Mouse (Mus musculus): Measurements from ENCODE around the gene Olfr131. TPM values are rescaled to one million over a fixed set of nuclear protein-coding genes. Genes with fewer than 3 reads are reported as not detected.
"Not testable (repeated sequence)": the region's sequence is repeated elsewhere in the genome, so short reads cannot be mapped to it uniquely, and the experiment has no call there.

The Olfr131 gene
- total RNA-seq (2021): not detected
- long read RNA-seq, experiment 1: 0 reads
- long read RNA-seq, experiment 2: 0 reads

DNA sequence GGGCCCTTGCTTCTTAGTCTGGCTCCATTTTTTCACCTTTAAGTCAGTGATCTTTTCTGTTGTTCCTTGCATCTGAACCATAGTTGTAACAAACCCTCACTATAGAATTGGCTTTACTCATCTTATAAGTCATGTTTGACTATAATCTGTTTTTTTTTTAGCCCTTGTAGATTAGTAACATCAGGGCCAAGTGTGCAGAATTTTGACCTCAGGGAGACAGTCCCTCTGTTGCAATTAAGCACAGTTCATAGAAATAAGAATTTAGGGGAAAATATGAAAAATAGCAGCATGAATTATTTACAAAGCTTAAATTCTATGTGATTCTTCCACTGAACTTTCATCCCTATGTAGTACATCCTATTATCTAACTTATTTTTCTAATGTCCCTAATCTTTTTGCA is at the start of gene Olfr131:
Gene Olfr131 (minus strand): TSS at position 101 of the 400 bp plus-strand sequence.
- intact Hi-C loops (cut with DNase I; ENCODE audit: low total_unique reads): no loop called here
- DNase-seq: no peak

- intact Hi-C loops (cut with DNase I; ENCODE audit: low total_unique reads): no loop called here
- no peak for DNase-seq
These were observed 45.9 kb upstream of the Olfr131 start, which contains the start of gene Olfr132 for GRCm38 (mm10) chr17:38134426-38134825. Olfr132 (minus strand) TSS chr17:38134526.

- intact Hi-C loops (cut with DNase I; ENCODE audit: low total_unique reads); DNase-seq: not testable (repeated sequence)
These were observed 36.9 kb upstream of the Olfr131 start for GRCm38 (mm10) chr17:38125371-38125770.

DNA sequence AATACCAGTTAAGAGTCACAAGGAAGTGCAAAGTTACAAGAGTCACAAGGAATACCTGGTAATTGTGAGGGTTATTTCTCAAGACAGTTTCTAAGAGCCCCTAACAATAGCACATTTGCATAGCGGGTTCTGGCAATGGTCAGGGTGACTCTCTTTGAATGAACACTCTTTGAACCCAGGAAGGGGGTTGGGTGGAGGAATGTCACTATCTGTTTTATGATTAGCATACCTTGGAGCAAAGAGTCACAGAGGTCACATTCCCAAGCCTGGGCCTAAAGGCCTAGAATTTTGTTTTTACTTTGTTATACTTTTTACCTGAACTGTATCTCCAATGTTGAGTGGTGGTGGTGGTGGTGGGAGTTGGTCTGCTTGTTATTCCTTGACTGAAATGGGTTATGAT is 35.7 kb upstream of the Olfr131 start:
- not testable (repeated sequence) for DNase-seq

GRCm38 (mm10) chr17:38082364-38082763 is 6.1 kb downstream of the Olfr131 start:
- no peak for DNase-seq
- intact Hi-C loops (cut with DNase I; ENCODE audit: low total_unique reads): no loop called here

More for the DNA sequence above, 35.7 kb upstream of the Olfr131 start:
- intact Hi-C loops (cut with DNase I; ENCODE audit: low total_unique reads): not testable (repeated sequence)

- DNase-seq: no peak
- intact Hi-C loops (cut with DNase I; ENCODE audit: low total_unique reads): no loop called here
These were observed 24.9 kb downstream of the Olfr131 start, which contains the start of gene Olfr130 for GRCm38 (mm10) chr17:38063621-38064020. Olfr130 (plus strand) TSS chr17:38063921.

GRCm38 (mm10) chr17:38059979-38060378 is 28.5 kb downstream of the Olfr131 start, which contains the start of gene Olfr129:
Olfr129 (minus strand) TSS chr17:38060079.
- DNase-seq: no peak
- intact Hi-C loops (cut with DNase I; ENCODE audit: low total_unique reads): no loop called here

Other genes with a start within 250 kb of the Olfr131 start
- not detected for gene Olfr126, start 241.2 kb downstream of the Olfr131 start, total RNA-seq (2021)
- gene Olfr127, start 188.3 kb downstream of the Olfr131 start, total RNA-seq (2021): not detected
- gene Olfr128, start 168.1 kb downstream of the Olfr131 start, total RNA-seq (2021): not detected
- gene Olfr761, start 135.6 kb downstream of the Olfr131 start, total RNA-seq (2021): not detected
- not detected for gene Olfr129, start 28.6 kb downstream of the Olfr131 start, total RNA-seq (2021)
- not detected for gene Olfr130, start 24.8 kb downstream of the Olfr131 start, total RNA-seq (2021)
- not detected for gene Olfr132, start 45.8 kb upstream of the Olfr131 start, total RNA-seq (2021)
- gene Olfr133, start 56.6 kb upstream of the Olfr131 start, total RNA-seq (2021): not detected
- not detected for gene Olfr134, start 82.7 kb upstream of the Olfr131 start, total RNA-seq (2021)
- not detected for gene Olfr135, start 115.6 kb upstream of the Olfr131 start, total RNA-seq (2021)
- not detected for gene Olfr138, start 172.3 kb upstream of the Olfr131 start, total RNA-seq (2021)
- not detected for gene Olfr137, start 218.9 kb upstream of the Olfr131 start, total RNA-seq (2021)
- gene Olfr136, start 241.1 kb upstream of the Olfr131 start, total RNA-seq (2021): not detected

Data from gastrocnemius, postnatal 14 days (tissue).